Mouse (Mus musculus) forebrain, postnatal 0 days (tissue): ENCODE data around the gene Spag6. TPM values are rescaled to one million over a fixed set of nuclear protein-coding genes. Genes with fewer than 3 reads are reported as not detected.
A peak's percentile ranks its signal among the peaks of the same experiment; 100 is the strongest.

Experiments
- ATAC-seq: fragments of 200-750 bp; cut with Nextera tagmentation; 2 replicates; pipeline ENCODE4 v1.8.0; 2017; ENCODE audit warnings: mild to moderate bottlenecking, moderate library complexity
- DNase-seq: peaks from one replicate; pipeline ENCODE4 v3.0.0-alpha.2; 2015
- H3K27ac ChIP-seq: fragments of 300-500 bp; sonication (generic); 2 replicates; pipeline ENCODE4 v1.5.1; 2014; ENCODE audit warnings: low read depth, mild to moderate bottlenecking, antibody characterized with exemption, low read length, moderate library complexity, mixed read lengths
- H3K27me3 ChIP-seq: fragments of 300-500 bp; sonication (generic); 2 replicates; pipeline ENCODE4 v1.6.1; 2014; ENCODE audit warnings: mild to moderate bottlenecking, low read length, mixed read lengths; ENCODE audit not compliant: insufficient read depth
- H3K36me3 ChIP-seq: fragments of 300-500 bp; sonication (generic); 2 replicates; pipeline ENCODE4 v1.6.1; 2014; ENCODE audit warnings: mild to moderate bottlenecking, moderate library complexity; ENCODE audit not compliant: insufficient read depth
- H3K4me1 ChIP-seq: fragments of 300-500 bp; sonication (generic); 2 replicates; pipeline ENCODE4 v1.6.1; 2014; ENCODE audit warnings: antibody characterized with exemption; ENCODE audit not compliant: insufficient read depth
- H3K4me2 ChIP-seq: fragments of 300-500 bp; sonication (generic); 2 replicates; pipeline ENCODE4 v1.6.1; 2014; ENCODE audit warnings: low read depth, mild to moderate bottlenecking, moderate library complexity
- H3K4me3 ChIP-seq: fragments of 300-500 bp; sonication (generic); 2 replicates; pipeline ENCODE4 v1.5.1; 2014; ENCODE audit warnings: low read depth, low read length, mixed read lengths
- H3K9ac ChIP-seq: fragments of 300-500 bp; sonication (generic); 2 replicates; pipeline ENCODE4 v1.6.1; 2014; ENCODE audit warnings: mild to moderate bottlenecking
- H3K9me3 ChIP-seq: fragments of 300-500 bp; sonication (generic); 2 replicates; pipeline ENCODE4 v1.6.1; 2016; ENCODE audit warnings: low read length
- CTCF ChIP-seq: sonication (generic); IDR thresholded peaks from 2 replicates; pipeline ENCODE4 v1.5.1; 2016; ENCODE audit warnings: antibody characterized with exemption, control low read depth, low read depth
- whole genome bisulfite sequencing: fragments of 180-500 bp; shearing (Covaris S2); extraction: QIAGEN DNeasy Blood & Tissue Kit; methylation state at CpG from one replicate; pipeline ENCODE4 v1.1.7; 2014; 5-methylcytosine and 5-hydroxymethylcytosine counted together
- polyA plus RNA-seq: library from polyadenylated mRNA; unstranded; fragments of >200 nt; fragmentation: Nextera tagmentation; extraction: Ambion mirVana; gene quantifications from 2 replicates; pipeline ENCODE4 v1.2.1, GENCODE M21; 2015
- total RNA-seq: library from RNA; depleted of rRNA; stranded (reverse); fragments of >200 nt; gene quantifications from 2 replicates; pipeline ENCODE4 v1.2.3, GENCODE M21; 2014

Spag6 gene
- total and polyA plus RNA-seq, 2 experiments from 2014 or later, result 0.06 TPM; not detected in 1

GRCm38 (mm10) chr2:18693491-18693870 lies 351 bp upstream of the Spag6 start:
- peak overlapping the region; percentile 82 for H3K4me2 ChIP-seq
- H3K36me3 ChIP-seq, result no peaks in the 10 kb centered on the region
- H3K27me3 ChIP-seq, result peaks cover 68% of the 10 kb centered on the region
- no peak for DNase-seq
- H3K4me3 ChIP-seq, result peak overlapping the region; percentile 46
- H3K4me1 ChIP-seq, result 0 out of 2 replicates have a peak, but pooled peaks cover 5% of the 10 kb centered on the region
- no peak overlapping the region for H3K27ac ChIP-seq
- H3K9me3 ChIP-seq, result no peaks in the 10 kb centered on the region
- WGBS, result 2% methylated on average over 5 of the region's 5 CpGs
- no peak for TF ChIP-seq CTCF
- no peak for ATAC-seq
- H3K9ac ChIP-seq, result no peak overlapping the region

- DNase-seq (no peak), ATAC-seq (peak; percentile 10; the same call in 1 of the 2 replicates)
- TF ChIP-seq CTCF, result no peak
- Histone ChIP-seq H3K9me3 (no peaks in the 10 kb centered on the region), H3K4me2 (peak overlapping the region; percentile 82), H3K4me3 (peak overlapping the region; percentile 46), H3K9ac (peak overlapping the region; percentile 52), H3K27me3 (peaks cover 69% of the 10 kb centered on the region), H3K4me1 (0 out of 2 replicates have a peak, but pooled peaks cover under 1% of the 10 kb centered on the region), H3K36me3 (no peaks in the 10 kb centered on the region), H3K27ac (no peak overlapping the region)
- WGBS, result 1% methylated on average over 20 of the region's 20 CpGs
Observed at GRCm38 (mm10) chr2:18694611-18694950, 749 bp downstream of the Spag6 start.

- H3K4me3 ChIP-seq, result no peak overlapping the region
- no peaks in the 10 kb centered on the region for H3K36me3 ChIP-seq
- no peak for TF ChIP-seq CTCF
- 5% methylated on average over 8 of the region's 8 CpGs for WGBS
- no peaks in the 10 kb centered on the region for H3K9me3 ChIP-seq
- 0 out of 2 replicates have a peak overlapping the region, but pooled peaks have one; percentile 82 for H3K4me2 ChIP-seq
- no peak overlapping the region for H3K27ac ChIP-seq
- peaks cover 73% of the 10 kb centered on the region for H3K27me3 ChIP-seq
- DNase-seq (no peak), ATAC-seq (no peak)
- no peak overlapping the region for H3K9ac ChIP-seq
- H3K4me1 ChIP-seq, result no peaks in the 10 kb centered on the region
Observed at GRCm38 (mm10) chr2:18695163-18695562, 1.3 kb downstream of the Spag6 start.

GRCm38 (mm10) chr2:18695629-18696150 lies 1.9 kb downstream of the Spag6 start:
- Histone ChIP-seq H3K9ac (no peak overlapping the region), H3K36me3 (no peaks in the 10 kb centered on the region), H3K4me2 (no peak overlapping the region), H3K27ac (no peak overlapping the region), H3K27me3 (peaks cover 77% of the 10 kb centered on the region), H3K4me3 (no peak overlapping the region), H3K9me3 (no peaks in the 10 kb centered on the region), H3K4me1 (no peaks in the 10 kb centered on the region)
- DNase-seq (peak; percentile 48), ATAC-seq (no peak)
- 8% methylated on average over 7 of the region's 7 CpGs for WGBS
- TF ChIP-seq CTCF, result no peak

- peaks cover 75% of the 10 kb centered on the region for H3K27me3 ChIP-seq
- H3K4me3 ChIP-seq, result no peak overlapping the region
- WGBS, result 4% methylated on average over 4 of the region's 4 CpGs
- no peak overlapping the region for H3K27ac ChIP-seq
- no peaks in the 10 kb centered on the region for H3K36me3 ChIP-seq
- H3K9me3 ChIP-seq, result no peaks in the 10 kb centered on the region
- H3K4me1 ChIP-seq, result no peaks in the 10 kb centered on the region
- peak; percentile 45 for DNase-seq
- no peak for ATAC-seq
- no peak for TF ChIP-seq CTCF
- H3K4me2 ChIP-seq, result no peak overlapping the region
- no peak overlapping the region for H3K9ac ChIP-seq
Observed at GRCm38 (mm10) chr2:18697591-18698244, 3.9 kb downstream of the Spag6 start.

- Histone ChIP-seq H3K27me3 (peaks cover 70% of the 10 kb centered on the region), H3K4me1 (no peaks in the 10 kb centered on the region), H3K9ac (no peak overlapping the region), H3K4me2 (no peak overlapping the region), H3K9me3 (no peaks in the 10 kb centered on the region), H3K36me3 (no peaks in the 10 kb centered on the region), H3K4me3 (no peak overlapping the region; the same call in 1 of the 2 replicates), H3K27ac (no peak overlapping the region)
- no peak for TF ChIP-seq CTCF
- under 1% methylated on average over 56 of the region's 56 CpGs for WGBS
- ATAC-seq (0 out of 2 replicates have a peak, but pooled peaks have one; percentile 21), DNase-seq (peak; percentile 45)
Observed at GRCm38 (mm10) chr2:18698663-18699385, 5.0 kb downstream of the Spag6 start.
